Mouse (Mus musculus) cortical plate, adult 2 months (tissue): ENCODE measurements at regions not wholly inside any gene's neighbourhood (a gene's known extent, or its start where the extent isn't known, plus 50 kb on each side); places are given as distances from the start of the nearest gene placed in this dataset.

Experiments used
- CTCF ChIP-seq: fragments of 200-500 bp; IDR thresholded peaks from 2 replicates; pipeline ENCODE4 v1.5.1; 2011; ENCODE audit warnings: mild to moderate bottlenecking, control low read depth, low read length; ENCODE audit not compliant: insufficient read depth; ENCODE audit errors: extremely low read depth
- POLR2A ChIP-seq: fragments of 200-500 bp; IDR thresholded peaks from 2 replicates; pipeline ENCODE4 v1.6.1; 2011; ENCODE audit warnings: mild to moderate bottlenecking, low read length, control low read depth; ENCODE audit not compliant: insufficient read depth; ENCODE audit errors: extremely low read depth

GRCm38 (mm10) chr14:47835408-47835807 is 187.2 kb downstream of the Ktn1 start:
- no peak for TF ChIP-seq CTCF
- no peak for TF ChIP-seq POLR2A
